In genomic region chr7:118995671-118996070, GRCm38 (mm10) we compare ENCODE assay signal across 8 mouse cellular contexts. TPM values are rescaled to one million over a fixed set of nuclear protein-coding genes. Genes with fewer than 3 reads are reported as not detected.
A peak's percentile ranks its signal among the peaks of the same experiment; 100 is the strongest.
DNase-seq lines count a peak whose midpoint lies in the region; ATAC-seq lines count a peak whose summit lies in the region.

No protein-coding gene starts in this region.

- ATAC-seq in liver, embryonic 13.5 days (ENCODE audit: low read depth), result peak; percentile 5; the same call in 1 of the 2 replicates
- ATAC-seq in erythroid progenitor cell, adult 5-6 weeks (replicated peaks; ENCODE audit: low FRiP score, poor library complexity, severe bottlenecking), result no peak

- no peaks in the 10 kb centered on the region for H3K36me3 ChIP-seq in liver, embryonic 13.5 days

- 11% methylated on average over 14 of the region's 14 CpGs for WGBS in liver, embryonic 13.5 days (ENCODE audit: insufficient replicate concordance)

- H3K27me3 ChIP-seq in liver, embryonic 13.5 days, result peaks cover 41% of the 10 kb centered on the region

- H3K4me3 ChIP-seq in liver, embryonic 13.5 days (replicated peaks), result peak overlapping the region; percentile 54; the same call in 1 of the 2 replicates

- H3K9ac ChIP-seq in liver, embryonic 13.5 days, result no peak overlapping the region

- peak; percentile 33 for DNase-seq in embryo, embryonic 11 days
- no peak for DNase-seq in embryo, embryonic 10.5 days (ENCODE audit: low spot score)
- DNase-seq in thymus, postnatal 4 days, result peak; percentile 21
- no peak for DNase-seq in thymus, postnatal 10 days (ENCODE audit: low spot score in 2 of 2)
- DNase-seq in liver, embryonic 13.5 days, result no peak
- DNase-seq in MN1 (ENCODE audit: low spot score), result no peak
- DNase-seq in adrenal gland, adult 2 months, result no peak

- peaks cover 18% of the 10 kb centered on the region for H3K4me1 ChIP-seq in liver, embryonic 13.5 days (replicated peaks)

- no peaks in the 10 kb centered on the region for H3K9me3 ChIP-seq in liver, embryonic 13.5 days (replicated peaks)

- H3K27ac ChIP-seq in liver, embryonic 13.5 days, result no peak overlapping the region

- no peak overlapping the region; the same call in 1 of the 2 replicates for H3K4me2 ChIP-seq in liver, embryonic 13.5 days

RNA-seq across cellular contexts. Expression of gene Gprc5b, which starts 0.7 kb away (rescaled TPM):
- polyA plus RNA-seq in liver, embryonic 13.5 days (2015; fragmentation: Nextera tagmentation; extraction: Ambion mirVana), result 0.20 and 0.37 TPM in 2 replicates
- total RNA-seq in erythroid progenitor cell, adult 5-6 weeks (2015; ENCODE audit: low replicate concordance), result not detected in 2 replicates
- total RNA-seq in erythroid progenitor cell, adult 5-6 weeks (2017; ENCODE audit: low replicate concordance), result 0.08 TPM in 1 of 2 replicates, not detected in the other
- 100 to 1,000 TPM; 117 to 125 TPM for total RNA-seq in adrenal gland, adult 2 months (2021)
- polyA plus RNA-seq in adrenal gland, adult 2 months (2012; rRNA removed), result 130 and 137 TPM in 2 replicates

Comparison
In these comparisons a context has a peak if more than half of its experiments do, and no peak if none do; other contexts are left out.
1. DNase-seq: peak in embryo, embryonic 11 days (single experiment) and thymus, postnatal 4 days (single experiment); none in embryo, embryonic 10.5 days (single experiment), thymus, postnatal 10 days (0 of 2), liver, embryonic 13.5 days (single experiment), MN1 (single experiment) and adrenal gland, adult 2 months (single experiment).
2. RNA of gene Gprc5b, which starts 0.7 kb away (total RNA-seq): 117 to 125 TPM in adrenal gland, adult 2 months; 0.08 TPM in erythroid progenitor cell, adult 5-6 weeks; every median in the first group is over 100 times any median in the second.